Mouse (Mus musculus): ENCODE results near the gene Kctd19. TPM values are rescaled to one million over a fixed set of nuclear protein-coding genes. Genes with fewer than 3 reads are reported as not detected.
A peak's percentile ranks its signal among the peaks of the same experiment; 100 is the strongest.

The Kctd19 gene
- polyA plus RNA-seq, 1 experiment from 2014 or later, result not detected

GRCm38 (mm10) chr8:105355179-105356024, 57.9 kb downstream of the Kctd19 start:
- no peak overlapping the region for H3K9ac ChIP-seq
- no peaks in the 10 kb centered on the region for H3K9me3 ChIP-seq (replicated peaks)
- no peak for ATAC-seq (replicated peaks; ENCODE audit: low FRiP score)
- H3K4me3 ChIP-seq (replicated peaks), result no peak overlapping the region
- peaks cover 9% of the 10 kb centered on the region; the same call in 1 of the 2 replicates for H3K27me3 ChIP-seq
- WGBS, result 56% methylated on average over 26 of the region's 26 CpGs
- no peak overlapping the region for H3K4me2 ChIP-seq
- H3K27ac ChIP-seq, result 0 out of 2 replicates have a peak overlapping the region, but pooled peaks have one; percentile 3
- peaks cover 32% of the 10 kb centered on the region for H3K4me1 ChIP-seq
- 0 out of 2 replicates have a peak, but pooled peaks cover 3% of the 10 kb centered on the region for H3K36me3 ChIP-seq

GRCm38 (mm10) chr8:105354549-105354948, 58.8 kb downstream of the Kctd19 start:
- Histone ChIP-seq H3K4me2 (no peak overlapping the region), H3K36me3 (0 out of 2 replicates have a peak, but pooled peaks cover 3% of the 10 kb centered on the region), H3K9me3 (replicated peaks) (no peaks in the 10 kb centered on the region), H3K4me1 (peaks cover 35% of the 10 kb centered on the region), H3K27me3 (peaks cover 16% of the 10 kb centered on the region), H3K27ac (0 out of 2 replicates have a peak overlapping the region, but pooled peaks have one; percentile 3), H3K9ac (no peak overlapping the region), H3K4me3 (replicated peaks) (no peak overlapping the region)
- no peak for ATAC-seq (replicated peaks; ENCODE audit: low FRiP score)
- WGBS, result 87% methylated on average over 4 of the region's 4 CpGs

GRCm38 (mm10) chr8:105353583-105354135, 59.6 kb downstream of the Kctd19 start:
- Histone ChIP-seq H3K4me3 (replicated peaks) (no peak overlapping the region), H3K9me3 (replicated peaks) (no peaks in the 10 kb centered on the region), H3K36me3 (0 out of 2 replicates have a peak, but pooled peaks cover 3% of the 10 kb centered on the region), H3K27me3 (peaks cover 24% of the 10 kb centered on the region), H3K9ac (no peak overlapping the region), H3K4me2 (no peak overlapping the region), H3K27ac (no peak overlapping the region), H3K4me1 (peaks cover 37% of the 10 kb centered on the region)
- no peak for ATAC-seq (replicated peaks; ENCODE audit: low FRiP score)
- 81% methylated on average over 8 of the region's 8 CpGs for WGBS

GRCm38 (mm10) chr8:105350186-105350585, 63.1 kb downstream of the Kctd19 start:
- Histone ChIP-seq H3K27ac (no peak overlapping the region), H3K4me1 (peaks cover 52% of the 10 kb centered on the region), H3K4me2 (peak overlapping the region; percentile 96), H3K4me3 (replicated peaks) (peak overlapping the region; percentile 84), H3K27me3 (peaks cover 24% of the 10 kb centered on the region), H3K36me3 (no peaks in the 10 kb centered on the region), H3K9ac (no peak overlapping the region), H3K9me3 (replicated peaks) (no peaks in the 10 kb centered on the region)
- 46% methylated on average over 7 of the region's 7 CpGs for WGBS
- ATAC-seq (replicated peaks; ENCODE audit: low FRiP score), result no peak

GRCm38 (mm10) chr8:105349096-105349771, 64.1 kb downstream of the Kctd19 start:
- peaks cover 57% of the 10 kb centered on the region for H3K4me1 ChIP-seq
- under 1% methylated on average over 41 of the region's 48 CpGs for WGBS
- H3K27me3 ChIP-seq, result peaks cover 24% of the 10 kb centered on the region
- peak overlapping the region; percentile 84 for H3K4me3 ChIP-seq (replicated peaks)
- H3K4me2 ChIP-seq, result peak overlapping the region; percentile 96
- no peaks in the 10 kb centered on the region for H3K36me3 ChIP-seq
- H3K9me3 ChIP-seq (replicated peaks), result no peaks in the 10 kb centered on the region
- peak overlapping the region; percentile 95 for H3K27ac ChIP-seq
- peak overlapping the region; percentile 56 for H3K9ac ChIP-seq
- ATAC-seq (replicated peaks; ENCODE audit: low FRiP score), result no peak

GRCm38 (mm10) chr8:105348450-105349095, 64.7 kb downstream of the Kctd19 start, which contains the start of gene Slc9a5:
Gene Slc9a5 (plus strand): TSS chr8:105348843.
- H3K4me1 ChIP-seq, result peaks cover 63% of the 10 kb centered on the region
- peak within 1 kb of the TSS; percentile 84 for H3K4me3 ChIP-seq (replicated peaks)
- H3K4me2 ChIP-seq, result peak within 1 kb of the TSS; percentile 96
- peak within 1 kb of the TSS; percentile 69 for H3K9ac ChIP-seq
- peak within 1 kb of the TSS; percentile 95 for H3K27ac ChIP-seq
- no peaks in the 10 kb centered on the region for H3K36me3 ChIP-seq
- under 1% methylated on average over 34 of the region's 34 CpGs for WGBS
- H3K27me3 ChIP-seq, result peaks cover 24% of the 10 kb centered on the region
- no peak for ATAC-seq (replicated peaks; ENCODE audit: low FRiP score)
- H3K9me3 ChIP-seq (replicated peaks), result no peaks in the 10 kb centered on the region

- Histone ChIP-seq H3K4me1 (peaks cover 65% of the 10 kb centered on the region), H3K4me2 (peak within 1 kb of the TSS; percentile 96), H3K9me3 (replicated peaks) (no peaks in the 10 kb centered on the region), H3K36me3 (no peaks in the 10 kb centered on the region), H3K27ac (peak within 1 kb of the TSS; percentile 95), H3K4me3 (replicated peaks) (peak within 1 kb of the TSS; percentile 84), H3K9ac (peak within 1 kb of the TSS; percentile 69), H3K27me3 (peaks cover 24% of the 10 kb centered on the region)
- under 1% methylated on average over 53 of the region's 53 CpGs for WGBS
- ATAC-seq (replicated peaks; ENCODE audit: low FRiP score), result peak; percentile 91
These were observed 65.7 kb downstream of the Kctd19 start, which contains the start of gene Fhod1 for GRCm38 (mm10) chr8:105347428-105348221. Gene Fhod1 (minus strand): TSS chr8:105347953.

- peak; percentile 46 for ATAC-seq (replicated peaks; ENCODE audit: low FRiP score)
- Histone ChIP-seq H3K9me3 (replicated peaks) (no peaks in the 10 kb centered on the region), H3K4me1 (peaks cover 72% of the 10 kb centered on the region), H3K36me3 (no peaks in the 10 kb centered on the region), H3K4me3 (replicated peaks) (peak overlapping the region; percentile 84), H3K27ac (peak overlapping the region; percentile 95), H3K9ac (peak overlapping the region; percentile 69), H3K27me3 (peaks cover 24% of the 10 kb centered on the region), H3K4me2 (peak overlapping the region; percentile 96)
- under 1% methylated on average over 34 of the region's 34 CpGs for WGBS
These were observed 66.5 kb downstream of the Kctd19 start for GRCm38 (mm10) chr8:105346611-105347427.

GRCm38 (mm10) chr8:105345061-105345975, 68.0 kb downstream of the Kctd19 start:
- Histone ChIP-seq H3K4me2 (peak overlapping the region; percentile 96), H3K27ac (peak overlapping the region; percentile 95), H3K9ac (no peak overlapping the region), H3K4me3 (replicated peaks) (peak overlapping the region; percentile 84; the same call in 1 of the 2 replicates), H3K36me3 (no peaks in the 10 kb centered on the region), H3K4me1 (peaks cover 80% of the 10 kb centered on the region), H3K27me3 (peaks cover 14% of the 10 kb centered on the region), H3K9me3 (replicated peaks) (no peaks in the 10 kb centered on the region)
- 43% methylated on average over 7 of the region's 7 CpGs for WGBS
- ATAC-seq (replicated peaks; ENCODE audit: low FRiP score), result no peak
